Mouse (Mus musculus) embryonic facial prominence, embryonic 14.5 days (tissue): Measurements from ENCODE around the gene Unk. TPM values are rescaled to one million over a fixed set of nuclear protein-coding genes. Genes with fewer than 3 reads are reported as not detected.

Experiments
- ATAC-seq: fragments of 200-750 bp; cut with Nextera tagmentation; 2 replicates; pipeline ENCODE4 v1.8.0; 2017; ENCODE audit warnings: low read depth, moderate number of reproducible peaks, moderate TSS enrichment
- DNase-seq: peaks from one replicate; pipeline ENCODE4 v3.0.0-alpha.2; 2015; ENCODE audit warnings: low spot score
- H3K27ac ChIP-seq: fragments of 300-500 bp; sonication (generic); replicated peaks from 2 replicates; pipeline ENCODE4 v1.5.1; 2014; ENCODE audit warnings: low read depth, mild to moderate bottlenecking, low read length, moderate library complexity
- H3K27me3 ChIP-seq: fragments of 300-500 bp; sonication (generic); replicated peaks from 2 replicates; pipeline ENCODE4 v1.6.1; 2014; ENCODE audit warnings: low read length; ENCODE audit not compliant: control insufficient read depth, insufficient read depth
- H3K36me3 ChIP-seq: fragments of 300-500 bp; sonication (generic); 2 replicates; pipeline ENCODE4 v1.6.1; 2014; ENCODE audit warnings: low read length, mixed read lengths; ENCODE audit not compliant: control insufficient read depth, insufficient read depth
- H3K4me1 ChIP-seq: fragments of 300-500 bp; sonication (generic); 2 replicates; pipeline ENCODE4 v1.6.1; 2014; ENCODE audit warnings: antibody characterized with exemption, low read length; ENCODE audit not compliant: control insufficient read depth, insufficient read depth
- H3K4me2 ChIP-seq: fragments of 300-500 bp; sonication (generic); 2 replicates; pipeline ENCODE4 v1.6.1; 2014; ENCODE audit warnings: low read depth, mild to moderate bottlenecking, low read length, moderate library complexity, mixed read lengths
- H3K4me3 ChIP-seq: fragments of 300-500 bp; sonication (generic); 2 replicates; pipeline ENCODE4 v1.5.1; 2014; ENCODE audit warnings: low read depth, mild to moderate bottlenecking, low read length
- H3K9ac ChIP-seq: fragments of 300-500 bp; sonication (generic); 2 replicates; pipeline ENCODE4 v1.6.1; 2014; ENCODE audit warnings: low read depth, mild to moderate bottlenecking, low read length, moderate library complexity, mixed read lengths
- H3K9me3 ChIP-seq: fragments of 300-500 bp; sonication (generic); 2 replicates; pipeline ENCODE4 v1.6.1; 2016; ENCODE audit warnings: low read length; ENCODE audit not compliant: control insufficient read depth
- WGBS: fragments of 180-500 bp; shearing (Covaris S2); extraction: QIAGEN DNeasy Blood & Tissue Kit; methylation state at CpG from one replicate; pipeline ENCODE4 v1.1.7; 2014; 5-methylcytosine and 5-hydroxymethylcytosine counted together
- polyA plus RNA-seq: library from polyadenylated mRNA; unstranded; fragments of >200 nt; fragmentation: Nextera tagmentation; extraction: Ambion mirVana; gene quantifications from 2 replicates; pipeline ENCODE4 v1.2.1, GENCODE M21; 2014

Gene Unk
- polyA plus RNA-seq, 1 experiment from 2014 or later, result 25.1 TPM

- H3K9ac ChIP-seq, result peak overlapping the region; percentile 34; the same call in 1 of the 2 replicates
- H3K9me3 ChIP-seq, result no peaks in the 10 kb centered on the region
Measured at GRCm38 (mm10) chr11:116106963-116107776, 77.0 kb downstream of the Unk start.

GRCm38 (mm10) chr11:116107777-116108285 lies 77.7 kb downstream of the Unk start:
- Histone ChIP-seq H3K27ac (no peak overlapping the region), H3K4me1 (peaks cover 58% of the 10 kb centered on the region), H3K4me2 (peak overlapping the region; percentile 77), H3K9ac (peak overlapping the region; percentile 34), H3K36me3 (no peaks in the 10 kb centered on the region), H3K9me3 (no peaks in the 10 kb centered on the region), H3K27me3 (peaks cover 54% of the 10 kb centered on the region), H3K4me3 (peak overlapping the region; percentile 53)
- WGBS, result 20% methylated on average over 16 of the region's 19 CpGs
- ATAC-seq (no peak), DNase-seq (no peak)

More at GRCm38 (mm10) chr11:116106963-116107776, 77.0 kb downstream of the Unk start:
- no peak for DNase-seq
- ATAC-seq, result no peak
- 16% methylated on average over 11 of the region's 14 CpGs for WGBS
- Histone ChIP-seq H3K4me1 (peaks cover 62% of the 10 kb centered on the region), H3K4me2 (peak overlapping the region; percentile 77), H3K27ac (no peak overlapping the region), H3K27me3 (peaks cover 54% of the 10 kb centered on the region), H3K36me3 (no peaks in the 10 kb centered on the region), H3K4me3 (peak overlapping the region; percentile 53)

DNA sequence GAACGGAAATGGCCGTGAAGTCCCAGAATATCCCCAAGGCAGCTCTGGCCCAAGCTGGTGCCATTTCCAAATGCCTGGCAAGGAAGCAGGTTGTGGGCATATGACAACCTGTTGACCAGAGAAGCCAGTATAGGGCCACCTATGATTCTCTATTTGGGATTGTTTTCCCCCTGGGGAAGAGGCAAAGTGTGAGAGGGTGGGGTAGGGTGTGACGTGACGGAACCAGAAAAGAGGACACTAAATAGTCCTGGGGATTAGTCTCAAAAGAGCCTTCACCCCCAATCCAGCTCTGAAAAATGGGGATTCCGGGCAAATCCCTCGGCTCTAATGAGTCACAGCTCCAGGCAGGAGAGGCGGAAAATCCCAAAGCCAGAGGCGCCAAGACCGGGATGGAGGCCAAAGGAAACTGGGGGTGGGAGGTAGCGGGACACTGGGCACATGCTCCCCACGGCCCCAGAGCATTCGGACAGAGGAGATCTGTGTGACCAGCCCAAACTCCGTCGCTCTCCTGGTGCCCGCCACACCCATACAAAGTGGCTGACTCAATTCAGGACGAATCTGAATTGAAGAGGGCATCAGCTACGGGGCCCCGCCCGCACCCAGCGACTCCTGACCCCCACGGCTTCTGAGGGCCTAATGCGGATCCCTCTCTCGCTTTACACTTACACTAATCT lies 78.5 kb downstream of the Unk start:
- ATAC-seq (no peak), DNase-seq (no peak)
- Histone ChIP-seq H3K36me3 (no peaks in the 10 kb centered on the region), H3K4me1 (peaks cover 51% of the 10 kb centered on the region), H3K27ac (no peak overlapping the region), H3K9me3 (no peaks in the 10 kb centered on the region), H3K4me2 (peak overlapping the region; percentile 77), H3K9ac (peak overlapping the region; percentile 67; the same call in 1 of the 2 replicates), H3K27me3 (peaks cover 54% of the 10 kb centered on the region), H3K4me3 (peak overlapping the region; percentile 53)
- 7% methylated on average over 22 of the region's 23 CpGs for WGBS

GRCm38 (mm10) chr11:116109441-116110081 lies 79.4 kb downstream of the Unk start:
- DNase-seq (no peak), ATAC-seq (0 out of 2 replicates have a peak, but pooled peaks have one; percentile 3)
- WGBS, result 2% methylated on average over 37 of the region's 70 CpGs
- Histone ChIP-seq H3K4me2 (peak overlapping the region; percentile 77), H3K36me3 (no peaks in the 10 kb centered on the region), H3K27ac (peak overlapping the region; percentile 48), H3K4me1 (peaks cover 42% of the 10 kb centered on the region), H3K9me3 (no peaks in the 10 kb centered on the region), H3K9ac (peak overlapping the region; percentile 67), H3K27me3 (peaks cover 54% of the 10 kb centered on the region), H3K4me3 (peak overlapping the region; percentile 53)

DNA sequence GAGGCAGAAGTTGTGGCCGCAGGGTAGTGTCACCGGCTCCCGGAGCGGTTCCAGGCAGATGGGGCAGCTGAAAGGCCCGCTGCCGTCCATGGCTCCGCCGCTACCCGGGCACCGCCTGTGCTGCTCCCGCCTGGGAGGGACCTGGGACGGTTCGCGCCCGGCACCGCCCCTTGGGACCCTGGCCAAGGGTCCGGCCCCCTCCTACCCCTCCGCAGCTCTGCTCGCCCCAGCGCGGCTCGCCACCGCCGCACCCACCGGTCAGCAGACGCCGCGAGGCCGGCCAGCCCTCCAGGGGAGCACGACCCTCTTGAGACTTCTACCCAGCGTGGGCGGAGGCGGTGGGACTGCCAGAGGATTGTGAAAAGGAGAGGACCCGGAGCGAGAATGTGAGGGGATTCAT lies 80.0 kb downstream of the Unk start:
- H3K4me2 ChIP-seq, result peak overlapping the region; percentile 77
- ATAC-seq (peak; percentile 63), DNase-seq (no peak)
- peak overlapping the region; percentile 48; the same call in 1 of the 2 replicates for H3K27ac ChIP-seq
- H3K9ac ChIP-seq, result peak overlapping the region; percentile 67
- peaks cover 54% of the 10 kb centered on the region for H3K27me3 ChIP-seq
- H3K4me3 ChIP-seq, result peak overlapping the region; percentile 53
- H3K9me3 ChIP-seq, result no peaks in the 10 kb centered on the region
- WGBS, result 2% methylated on average over 18 of the region's 35 CpGs
- H3K4me1 ChIP-seq, result peaks cover 40% of the 10 kb centered on the region
- H3K36me3 ChIP-seq, result no peaks in the 10 kb centered on the region

DNA sequence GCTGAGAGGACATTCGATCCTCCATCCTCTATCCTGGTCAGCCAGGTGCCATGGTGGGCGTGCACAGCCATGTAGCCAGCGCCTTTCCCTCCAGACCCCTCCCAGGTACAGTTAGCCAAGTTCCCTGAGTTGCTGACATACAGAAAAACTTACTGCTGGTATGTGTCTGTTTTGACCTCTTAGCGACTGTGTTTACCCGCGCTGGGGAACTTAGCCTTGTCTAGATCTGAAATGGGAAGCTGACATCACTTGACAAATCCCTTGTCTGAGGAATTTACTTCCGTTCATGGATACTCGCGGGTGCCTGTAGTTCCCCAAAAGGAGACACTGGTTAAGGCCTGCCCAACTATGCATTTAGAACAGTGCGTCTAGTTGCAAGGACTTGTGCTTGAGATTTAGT lies 80.4 kb downstream of the Unk start:
- H3K4me3 ChIP-seq, result peak overlapping the region; percentile 53
- no peaks in the 10 kb centered on the region for H3K36me3 ChIP-seq
- no peaks in the 10 kb centered on the region for H3K9me3 ChIP-seq
- DNase-seq (no peak), ATAC-seq (no peak)
- 28% methylated on average over 9 of the region's 10 CpGs for WGBS
- peaks cover 54% of the 10 kb centered on the region for H3K27me3 ChIP-seq
- peak overlapping the region; percentile 67; the same call in 1 of the 2 replicates for H3K9ac ChIP-seq
- H3K4me1 ChIP-seq, result peaks cover 40% of the 10 kb centered on the region
- H3K27ac ChIP-seq, result peak overlapping the region; percentile 48; the same call in 1 of the 2 replicates
- peak overlapping the region; percentile 77 for H3K4me2 ChIP-seq

Other genes with a start within 250 kb of the Unk start
- 16.2 and 16.8 TPM in 2 replicates for gene Caskin2, start 216.7 kb upstream of the Unk start, polyA plus RNA-seq
- 21.2 and 26.8 TPM in 2 replicates for gene Tsen54, start 215.6 kb upstream of the Unk start, polyA plus RNA-seq
- 11.9 and 12.1 TPM in 2 replicates for gene Llgl2, start 206.3 kb upstream of the Unk start, polyA plus RNA-seq
- gene Myo15b, start 171.9 kb upstream of the Unk start, polyA plus RNA-seq, result 0.08 and 0.54 TPM in 2 replicates
- 16.5 and 20.2 TPM in 2 replicates for gene Smim5, start 130.4 kb upstream of the Unk start, polyA plus RNA-seq
- gene Smim6, start 118.3 kb upstream of the Unk start, polyA plus RNA-seq, result 0.71 and 1.4 TPM in 2 replicates
- 30.2 and 36.6 TPM in 2 replicates for gene Sap30bp, start 97.0 kb upstream of the Unk start, polyA plus RNA-seq
- 13.3 TPM in 2 replicates for gene Recql5, start 96.8 kb upstream of the Unk start, polyA plus RNA-seq
- 10.7 and 11.0 TPM in 2 replicates for gene Itgb4, start 55.6 kb upstream of the Unk start, polyA plus RNA-seq
- 140 and 164 TPM in 2 replicates for gene Galk1, start 17.6 kb upstream of the Unk start, polyA plus RNA-seq
- 1,358 and 1,723 TPM in 2 replicates for gene H3f3b, start 2.4 kb upstream of the Unk start, polyA plus RNA-seq
- gene Unc13d, start 47.6 kb downstream of the Unk start, polyA plus RNA-seq, result 2.0 and 2.6 TPM in 2 replicates
- 69.0 and 74.9 TPM in 2 replicates for gene Wbp2, start 56.7 kb downstream of the Unk start, polyA plus RNA-seq
- 25.6 and 29.0 TPM in 2 replicates for gene Trim47, start 96.9 kb downstream of the Unk start, polyA plus RNA-seq
- gene Trim65, start 100.8 kb downstream of the Unk start, polyA plus RNA-seq, result 2.9 and 3.2 TPM in 2 replicates
- 76.4 and 81.3 TPM in 2 replicates for gene Mrpl38, start 108.5 kb downstream of the Unk start, polyA plus RNA-seq
- 27.7 and 28.5 TPM in 2 replicates for gene Fbf1, start 137.8 kb downstream of the Unk start, polyA plus RNA-seq
- 59.8 and 64.1 TPM in 2 replicates for gene Ten1, start 168.5 kb downstream of the Unk start, polyA plus RNA-seq
- 29.8 and 30.8 TPM in 2 replicates for gene Acox1, start 168.7 kb downstream of the Unk start, polyA plus RNA-seq
- 9.5 and 10.1 TPM in 2 replicates for gene Evpl, start 207.8 kb downstream of the Unk start, polyA plus RNA-seq
- 91.9 and 92.5 TPM in 2 replicates for gene Srp68, start 243.9 kb downstream of the Unk start, polyA plus RNA-seq